Mouse (Mus musculus): ENCODE results near the gene Btbd2.
"Not testable (repeated sequence)": the region's sequence is repeated elsewhere in the genome, so short reads cannot be mapped to it uniquely, and the experiment has no call there.

Btbd2 gene

DNA sequence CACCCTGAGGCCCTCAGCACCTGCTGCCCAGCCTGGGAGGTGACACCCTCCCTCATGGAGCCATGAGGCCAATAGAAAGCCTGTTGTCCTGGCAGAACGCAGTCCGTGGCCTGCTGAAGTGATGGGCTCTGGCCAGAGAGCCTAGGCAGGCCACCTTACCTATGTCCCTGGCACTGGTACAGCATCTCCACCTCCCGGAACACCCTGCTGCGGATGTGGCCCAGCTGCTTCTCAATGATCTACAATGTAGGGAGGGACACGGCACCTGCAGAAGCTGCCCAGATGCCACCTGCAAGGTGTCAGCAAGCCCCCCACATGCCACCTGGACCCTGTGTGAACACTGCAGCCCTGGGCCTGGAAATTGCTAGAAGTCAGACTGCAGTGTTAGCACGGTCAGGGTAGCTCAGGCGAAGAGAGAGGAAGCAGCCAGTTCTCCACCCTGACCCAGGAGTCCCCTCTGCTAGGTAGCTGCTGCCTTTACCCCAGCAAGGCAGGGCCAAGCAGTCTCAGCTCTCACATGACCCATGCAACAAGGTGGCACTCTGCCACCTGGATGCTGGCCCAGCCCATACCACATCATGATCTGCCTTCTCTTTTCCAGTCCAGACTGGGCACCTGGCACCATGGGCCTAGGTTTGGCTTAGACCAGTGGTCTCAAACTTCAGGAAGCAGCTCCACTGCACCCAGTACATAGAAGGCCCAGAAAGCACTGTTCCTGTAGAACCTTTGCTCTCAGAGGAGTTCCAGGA lies 13.0 kb upstream of the Btbd2 start:
- no peak for DNase-seq (ENCODE audit: low spot score)

- DNase-seq (ENCODE audit: low spot score), result no peak
Observed at GRCm38 (mm10) chr10:80669018-80669417, 12.1 kb upstream of the Btbd2 start.

DNA sequence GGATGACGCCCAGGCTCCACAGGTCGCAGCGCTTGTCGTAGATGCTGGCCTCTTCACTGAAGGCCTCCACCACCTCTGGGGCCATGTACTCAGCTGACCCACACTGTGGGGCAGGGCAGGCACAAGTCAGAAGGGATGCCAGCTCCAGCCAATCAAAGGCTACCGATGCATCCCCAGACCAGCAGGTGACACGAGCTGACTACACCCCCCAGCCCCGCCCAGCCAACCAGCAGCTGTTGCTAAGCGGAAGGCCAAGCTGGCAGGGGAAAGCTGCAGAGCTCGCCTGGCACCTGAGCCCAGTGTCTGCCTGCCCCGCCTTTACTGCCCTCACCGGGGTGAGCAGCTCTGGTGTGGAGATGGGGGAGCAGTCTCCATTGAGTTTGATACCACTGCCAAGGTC lies 11.7 kb upstream of the Btbd2 start:
- DNase-seq (ENCODE audit: low spot score), result no peak

GRCm38 (mm10) chr10:80666837-80667412 lies 10.1 kb upstream of the Btbd2 start:
- DNase-seq (ENCODE audit: low spot score), result no peak

- DNase-seq (ENCODE audit: low spot score), result no peak
Observed at GRCm38 (mm10) chr10:80665981-80666733, 9.3 kb upstream of the Btbd2 start.

- no peak for DNase-seq (ENCODE audit: low spot score)
Observed at GRCm38 (mm10) chr10:80665459-80665858, 8.6 kb upstream of the Btbd2 start.

DNA sequence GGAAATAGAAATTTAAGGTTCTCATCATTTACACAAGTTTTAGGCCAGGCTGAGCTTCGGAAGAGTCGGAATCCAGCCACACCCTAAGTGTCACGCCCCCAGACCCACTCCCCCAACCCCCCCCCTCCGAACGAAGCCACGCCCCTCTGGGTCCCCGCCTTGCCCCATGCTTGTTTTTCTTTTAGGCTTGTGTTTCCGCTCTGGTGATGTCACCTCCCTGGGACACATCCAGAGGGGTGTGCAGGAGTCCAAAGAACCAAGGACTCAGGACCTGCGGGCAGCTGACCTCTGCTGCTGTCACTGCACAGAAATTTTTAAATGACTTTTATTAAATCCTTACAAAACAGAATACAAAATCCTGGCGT lies 8.1 kb upstream of the Btbd2 start:
- DNase-seq (ENCODE audit: low spot score), result no peak

DNA sequence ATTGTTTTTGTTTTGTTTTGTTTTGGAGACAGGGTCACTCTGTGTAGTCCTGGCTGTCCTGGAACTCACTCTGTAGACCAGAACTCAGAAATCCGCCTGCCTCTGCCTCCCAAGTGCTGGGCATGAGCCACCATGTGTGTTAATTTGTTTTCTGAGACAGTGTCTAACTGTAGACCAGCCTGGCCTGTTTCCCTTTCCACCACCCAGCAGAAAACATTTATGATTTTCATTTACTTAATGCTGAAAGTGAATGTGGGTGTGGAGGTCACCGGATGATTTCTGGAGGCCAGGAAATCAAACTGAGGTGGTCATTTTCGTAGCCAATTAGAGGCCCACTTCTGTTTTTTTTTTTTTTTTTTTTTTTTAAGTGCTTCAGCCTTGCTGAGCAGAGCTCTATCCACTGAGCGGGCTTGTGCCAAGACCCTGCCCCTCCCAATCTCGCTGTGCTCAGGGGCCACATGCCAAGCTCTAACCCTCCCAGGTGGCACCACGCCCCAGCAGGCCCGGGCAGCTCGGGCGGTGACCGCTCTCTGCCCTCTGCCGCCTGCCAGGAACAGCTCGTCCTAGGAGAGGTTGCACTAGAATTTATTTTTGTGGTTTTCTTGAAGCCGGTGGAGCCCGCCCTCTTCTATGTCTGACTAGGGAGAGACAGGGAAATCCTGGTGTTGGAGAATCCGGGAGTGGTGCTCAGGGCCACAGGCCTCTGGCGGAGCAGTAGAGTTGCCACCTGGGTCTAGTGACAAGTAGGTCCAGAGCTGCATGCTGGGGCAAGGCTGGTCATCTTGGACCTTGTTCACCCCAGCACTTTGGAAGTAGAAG lies 7.5 kb upstream of the Btbd2 start:
- DNase-seq (ENCODE audit: low spot score), result no peak

DNA sequence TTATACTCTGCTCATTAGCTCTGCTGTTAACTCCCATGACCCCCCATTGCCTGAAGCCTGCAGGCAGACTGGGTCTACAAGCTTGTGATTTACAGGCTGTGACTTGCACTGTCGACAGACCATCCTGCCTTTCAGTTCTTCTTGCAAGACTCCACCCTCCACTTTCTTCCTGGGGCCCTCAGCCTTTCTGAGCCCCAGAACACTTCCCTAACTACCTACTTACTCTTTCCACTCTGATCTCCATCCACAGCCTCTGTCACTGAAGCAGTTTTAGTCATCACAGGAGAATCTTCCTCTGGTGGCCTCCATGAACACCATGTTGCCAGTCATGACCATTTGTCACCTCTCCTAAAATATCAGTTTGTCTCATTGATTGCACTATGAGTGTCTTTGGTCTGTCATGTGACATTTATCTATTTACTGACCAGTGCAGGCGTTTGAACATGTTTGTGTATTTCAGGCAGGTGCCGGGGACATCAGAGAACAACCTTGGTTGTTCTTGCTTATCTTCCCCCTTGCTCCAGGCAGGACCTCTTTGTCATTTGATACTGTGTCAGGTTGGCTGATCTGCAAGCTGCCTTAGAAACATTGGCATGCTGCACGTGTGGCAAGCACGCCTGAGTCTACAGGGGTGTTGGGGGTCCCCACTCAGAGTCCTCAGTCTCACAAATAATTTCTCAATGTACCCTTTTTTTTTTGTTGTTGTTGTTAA lies 6.8 kb upstream of the Btbd2 start:
- DNase-seq (ENCODE audit: low spot score), result no peak

- peak; percentile 76 for DNase-seq (ENCODE audit: low spot score)
Observed at GRCm38 (mm10) chr10:80661149-80661548, 4.3 kb upstream of the Btbd2 start.

DNA sequence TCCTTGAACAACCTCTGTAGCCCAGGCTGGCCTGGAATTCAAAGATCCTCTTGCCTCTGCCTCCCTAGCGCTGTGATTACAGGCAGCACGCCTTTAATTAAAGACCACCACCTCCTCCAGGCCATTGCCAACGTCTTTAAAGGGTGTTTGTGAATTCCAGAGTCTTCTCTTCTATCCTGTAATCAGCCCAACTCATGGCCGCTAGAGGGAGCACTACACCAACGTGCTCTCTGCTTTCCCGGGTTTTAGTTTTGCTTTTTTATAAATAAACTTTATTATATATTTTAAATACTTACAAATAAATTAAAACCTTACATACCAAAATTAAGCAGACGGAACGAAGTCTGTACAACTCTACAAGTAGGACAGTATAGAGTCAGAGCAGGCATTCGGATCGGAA lies 2.3 kb upstream of the Btbd2 start:
- peak; percentile 78 for DNase-seq (ENCODE audit: low spot score)

DNA sequence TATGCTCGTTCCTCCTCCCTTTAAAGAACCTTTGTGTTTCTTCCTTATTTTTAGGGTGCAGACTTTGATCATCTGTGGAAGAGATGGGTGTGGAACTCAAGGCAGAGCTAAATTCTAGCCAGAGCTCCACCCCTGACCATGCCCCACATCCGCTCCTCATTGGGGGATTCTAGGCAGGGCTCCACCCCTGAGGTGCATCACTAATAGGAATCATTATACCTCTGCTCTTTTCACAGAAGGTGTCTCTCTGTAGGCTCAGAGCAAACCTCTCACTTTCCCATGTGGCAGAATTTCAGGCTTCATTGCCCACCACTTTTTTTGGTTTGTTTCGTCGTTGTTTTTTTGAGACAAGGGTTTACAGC lies 2.0 kb upstream of the Btbd2 start:
- DNase-seq (ENCODE audit: low spot score), result peak; percentile 58

- no peak for DNase-seq (ENCODE audit: low spot score)
Observed at GRCm38 (mm10) chr10:80658194-80658840, 1.4 kb upstream of the Btbd2 start.

- peak; percentile 95 for DNase-seq (ENCODE audit: low spot score)
Observed at GRCm38 (mm10) chr10:80656130-80656862, 575 bp downstream of the Btbd2 start.

DNA sequence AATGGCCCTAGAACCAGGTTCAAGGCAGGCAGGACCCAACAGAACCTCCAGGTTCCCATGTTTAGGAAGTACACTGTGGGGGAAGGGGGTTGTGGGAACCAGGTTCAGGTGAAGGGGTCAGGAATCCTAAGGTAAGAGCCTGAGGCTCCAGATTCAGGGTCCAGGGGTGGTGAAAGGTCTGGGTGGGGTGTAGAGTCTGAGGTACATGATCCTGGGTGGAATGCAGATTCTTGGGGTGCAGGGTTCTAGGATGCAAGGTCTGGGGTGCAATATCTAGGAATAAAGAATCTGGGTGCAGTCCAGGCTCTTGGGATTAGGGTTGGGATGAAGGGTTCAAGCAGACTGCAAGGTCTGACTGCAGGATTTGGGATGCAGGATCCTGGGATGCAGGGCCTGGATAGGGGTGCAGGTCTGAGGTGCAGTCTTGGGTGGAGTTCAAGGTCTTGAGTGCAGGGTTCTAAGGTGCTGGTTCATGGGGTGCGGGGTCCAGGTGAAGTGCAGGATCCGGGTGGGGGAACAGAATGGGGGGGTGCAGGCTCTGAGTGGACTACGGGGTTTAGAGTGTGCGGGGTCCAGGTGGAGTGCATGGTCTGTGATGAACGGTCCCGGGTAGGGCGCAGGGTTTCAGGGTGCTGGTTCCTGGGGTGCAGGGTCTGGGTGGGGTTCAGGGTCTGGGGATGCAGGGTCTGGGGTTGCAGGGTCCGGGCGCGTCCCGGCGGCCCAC lies 1.3 kb downstream of the Btbd2 start:
- no peak for DNase-seq (ENCODE audit: low spot score)

- no peak for DNase-seq (ENCODE audit: low spot score)
Observed at GRCm38 (mm10) chr10:80654866-80655265, 2.0 kb downstream of the Btbd2 start.

DNA sequence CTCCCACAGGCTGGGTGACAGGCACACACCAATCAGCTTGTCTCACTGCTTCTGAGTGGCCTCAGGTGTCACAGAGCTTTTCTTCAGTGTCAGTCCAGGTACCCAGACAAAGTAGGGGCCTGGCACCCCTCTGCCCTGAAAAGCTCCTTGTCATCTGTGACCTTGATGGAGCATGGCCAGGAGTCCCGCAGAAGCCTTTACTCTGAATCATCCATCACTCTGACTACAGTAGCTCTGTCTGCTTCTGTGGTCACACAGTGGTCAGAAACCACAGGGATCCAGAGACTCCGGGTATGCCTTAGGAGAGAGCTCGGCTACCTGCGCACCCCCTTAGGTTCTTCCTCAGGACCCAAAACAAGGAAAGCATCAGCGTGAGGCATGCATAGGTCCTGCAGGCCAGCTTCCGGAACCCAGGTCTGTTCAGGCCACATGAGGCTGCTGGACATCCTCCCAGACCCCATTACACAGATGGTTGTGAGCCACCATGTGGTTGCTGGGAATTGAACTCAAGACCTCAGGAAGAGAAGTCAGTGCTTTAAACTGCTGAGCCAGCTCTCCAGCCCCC lies 3.6 kb downstream of the Btbd2 start:
- DNase-seq (ENCODE audit: low spot score), result no peak

DNA sequence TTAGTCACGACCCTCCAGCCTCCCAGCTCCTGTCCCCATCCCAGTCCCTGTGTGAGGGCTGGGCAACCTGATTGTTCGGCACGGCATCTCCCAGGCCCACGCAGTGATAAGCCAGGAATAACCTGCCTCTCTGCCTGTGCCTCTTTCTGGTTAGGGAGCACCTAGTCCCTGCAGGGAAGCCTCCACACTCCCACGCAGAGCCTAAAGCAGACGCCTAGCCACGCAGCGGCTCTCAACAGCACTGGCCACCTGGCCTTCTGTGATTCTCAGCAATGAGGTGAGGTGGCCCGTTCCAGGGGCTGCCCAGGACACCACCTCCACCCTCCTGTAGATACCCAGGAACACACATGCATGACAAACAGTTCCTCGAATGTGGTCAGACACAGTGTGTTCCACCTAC lies 6.5 kb downstream of the Btbd2 start:
- DNase-seq (ENCODE audit: low spot score), result no peak

DNA sequence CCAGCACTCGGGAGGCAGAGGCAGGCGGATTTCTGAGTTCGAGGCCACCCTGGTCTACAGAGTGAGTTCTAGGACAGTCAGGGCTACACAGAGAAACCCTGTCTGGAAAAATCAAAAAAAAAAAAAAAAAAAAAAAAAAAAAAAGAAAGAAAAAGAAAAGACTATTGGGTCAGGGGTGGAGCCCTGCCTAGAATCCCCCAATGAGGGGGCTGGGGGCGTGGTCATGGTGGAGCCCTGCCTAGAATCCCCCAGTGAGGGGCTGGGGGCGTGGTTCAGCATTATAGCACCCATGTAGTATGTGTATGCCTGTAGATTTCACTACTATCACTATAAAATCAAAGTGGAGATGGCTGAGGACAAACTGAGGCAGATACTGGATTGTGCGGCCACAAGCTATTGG lies 7.0 kb downstream of the Btbd2 start:
- not testable (repeated sequence) for DNase-seq (ENCODE audit: low spot score)

- no peak for DNase-seq (ENCODE audit: low spot score)
Observed at GRCm38 (mm10) chr10:80646936-80647335, 9.9 kb downstream of the Btbd2 start.
